Mouse (Mus musculus): Measurements from ENCODE around the gene H2afx.

DNA sequence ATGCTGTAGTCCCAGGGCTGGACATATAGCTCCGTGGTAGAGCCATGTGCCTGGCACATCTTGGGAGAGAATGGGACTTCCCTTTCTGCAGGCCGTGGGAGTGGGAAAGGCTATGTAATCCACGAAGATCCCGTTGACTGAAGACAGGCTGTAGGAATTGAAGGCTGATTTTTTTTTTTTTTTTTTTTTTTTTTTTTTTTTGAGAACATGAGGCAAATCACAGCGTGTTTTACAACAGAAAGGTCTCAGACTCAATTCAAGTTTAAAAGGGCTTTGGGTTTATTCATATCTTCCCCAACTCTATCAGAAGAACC, 1.6 kb downstream of the H2afx start:
- TF ChIP-seq CEBPB (IDR thresholded peaks at IDR 0.05; ENCODE audit: insufficient read depth, poor library complexity, severe bottlenecking): no peak
- TF ChIP-seq POLR2AphosphoS2 (IDR thresholded peaks at IDR 0.05; ENCODE audit: insufficient read length, low read depth): no peak
